Mouse (Mus musculus) mouse embryonic stem cell (cell line): ENCODE measurements around the gene Cd5.

ENCODE experiments used
- in situ Hi-C, 2 experiments: fragments of 300-500 bp; cut with MboI; formaldehyde crosslinking; loops; 1 replicate in 1 of 2; 3 replicates in 1 of 2; pipeline ENCODE4 v1.14.3; 2019 to 2020; ENCODE audit warnings: low sequenced_read_pairs in 2 of 2, low pct_unique_long_range_greater_than_20kb in 1 of 2, mixed read lengths in 1 of 2; ENCODE audit not compliant: unreplicated experiment in 1 of 2

Cd5 gene

GRCm38 (mm10) chr19:10738811-10739210, at the start of gene Cd5:
TSS of gene Cd5 (minus strand) at chr19:10739002.
- in situ Hi-C loops, result no loop called here

GRCm38 (mm10) chr19:10788242-10788641, 49.4 kb upstream of the Cd5 start:
- in situ Hi-C loops, result no loop called here

GRCm38 (mm10) chr19:10787406-10787805, 48.6 kb upstream of the Cd5 start:
- in situ Hi-C loops, result no loop called here

- in situ Hi-C loops, result no loop called here
Measured at GRCm38 (mm10) chr19:10786753-10787152, 48.0 kb upstream of the Cd5 start.

- in situ Hi-C loops, result no loop called here
Measured at GRCm38 (mm10) chr19:10784796-10785459, 46.1 kb upstream of the Cd5 start.

GRCm38 (mm10) chr19:10784061-10784460, 45.3 kb upstream of the Cd5 start:
- in situ Hi-C loops, result no loop called here

- in situ Hi-C loops, result no loop called here
Measured at GRCm38 (mm10) chr19:10783168-10783567, 44.4 kb upstream of the Cd5 start.

- in situ Hi-C loops, result no loop called here
Measured at GRCm38 (mm10) chr19:10781641-10782040, 42.8 kb upstream of the Cd5 start.

GRCm38 (mm10) chr19:10776906-10777305, 38.1 kb upstream of the Cd5 start:
- in situ Hi-C loops, result no loop called here

- in situ Hi-C loops, result no loop called here
Measured at GRCm38 (mm10) chr19:10774141-10774540, 35.3 kb upstream of the Cd5 start.

GRCm38 (mm10) chr19:10773384-10773783, 34.6 kb upstream of the Cd5 start:
- in situ Hi-C loops, result no loop called here

GRCm38 (mm10) chr19:10772866-10773265, 34.1 kb upstream of the Cd5 start:
- in situ Hi-C loops, result no loop called here

GRCm38 (mm10) chr19:10771995-10772394, 33.2 kb upstream of the Cd5 start:
- in situ Hi-C loops, result no loop called here

GRCm38 (mm10) chr19:10769429-10770195, 30.8 kb upstream of the Cd5 start:
- in situ Hi-C loops, result no loop called here

GRCm38 (mm10) chr19:10768694-10769428, 30.1 kb upstream of the Cd5 start:
- in situ Hi-C loops, result no loop called here

- in situ Hi-C loops, result no loop called here
Measured at GRCm38 (mm10) chr19:10767631-10768030, 28.8 kb upstream of the Cd5 start.

GRCm38 (mm10) chr19:10763381-10764031, 24.7 kb upstream of the Cd5 start:
- in situ Hi-C loops, result no loop called here

GRCm38 (mm10) chr19:10762468-10762867, 23.7 kb upstream of the Cd5 start:
- in situ Hi-C loops, result no loop called here
